Mouse (Mus musculus) cerebellum, adult 2 months (tissue): ENCODE results near the gene Iars2. TPM values are rescaled to one million over a fixed set of nuclear protein-coding genes. Genes with fewer than 3 reads are reported as not detected.

Experiments
- DNase-seq, 2 experiments: peaks; one replicate each; pipeline ENCODE4 v3.0.0; 2021
- H3K27ac ChIP-seq: fragments of 200-500 bp; 2 replicates; pipeline ENCODE4 v1.5.1; 2012; ENCODE audit warnings: low read length, control low read depth, inconsistent platforms; ENCODE audit not compliant: insufficient read depth
- H3K27me3 ChIP-seq: fragments of 200-500 bp; 2 replicates; pipeline ENCODE4 v1.6.1; 2012; ENCODE audit warnings: inconsistent platforms, mild to moderate bottlenecking, low read length, moderate library complexity; ENCODE audit not compliant: control insufficient read depth, insufficient read depth
- H3K4me1 ChIP-seq: fragments of 200-500 bp; 2 replicates; pipeline ENCODE4 v1.6.1; 2011; ENCODE audit warnings: low read length; ENCODE audit not compliant: control insufficient read depth, insufficient read depth
- H3K4me3 ChIP-seq: fragments of 200-500 bp; replicated peaks from 2 replicates; pipeline ENCODE3; 2011; ENCODE audit warnings: mild to moderate bottlenecking, low read depth, low read length, control low read depth; ENCODE audit not compliant: insufficient read depth
- CTCF ChIP-seq: fragments of 200-500 bp; IDR thresholded peaks from 2 replicates; pipeline ENCODE4 v1.5.1; 2011; ENCODE audit warnings: low read depth, mild to moderate bottlenecking, control low read depth, low read length, moderate library complexity, borderline replicate concordance; ENCODE audit not compliant: insufficient read depth
- POLR2A ChIP-seq: fragments of 200-500 bp; IDR thresholded peaks from 2 replicates; pipeline ENCODE4 v1.6.1; 2011; ENCODE audit warnings: low read length, control low read depth, borderline replicate concordance; ENCODE audit not compliant: insufficient read depth
- WGBS: fragments of 180-500 bp; shearing (Covaris S2); methylation state at CpG from one replicate; pipeline ENCODE4 v1.1.7; 2018; 5-methylcytosine and 5-hydroxymethylcytosine counted together
- polyA plus RNA-seq: library from polyadenylated mRNA; depleted of rRNA; stranded (reverse); fragments of >200 nt; gene quantifications from 2 replicates; pipeline ENCODE4 v1.2.3, GENCODE M21; 2012

The Iars2 gene
- polyA plus RNA-seq, 1 experiment = 27.2 TPM

- TF ChIP-seq POLR2A = peak; percentile 92
- no peak for TF ChIP-seq CTCF
- H3K4me1 ChIP-seq = peaks cover 4% of the 10 kb centered on the region; the same call in 1 of the 2 replicates
- peak; percentile 99 for DNase-seq
- H3K27ac ChIP-seq = peak within 1 kb of the TSS; percentile 76
- H3K4me3 ChIP-seq = peak within 1 kb of the TSS; percentile 88
- H3K27me3 ChIP-seq = no peaks in the 10 kb centered on the region
- under 1% methylated on average over 92 of the region's 92 CpGs for WGBS
Observed at GRCm38 (mm10) chr1:185362677-185363520, 33.7 kb upstream of the Iars2 start, which contains the start of gene Eprs. TSS of gene Eprs (plus strand) at chr1:185363044.

- no peak overlapping the region for H3K4me3 ChIP-seq
- no peaks in the 10 kb centered on the region for H3K4me1 ChIP-seq
- DNase-seq = no peak
- TF ChIP-seq POLR2A (no peak), CTCF (no peak)
- no peaks in the 10 kb centered on the region for H3K27me3 ChIP-seq
- H3K27ac ChIP-seq = no peak overlapping the region
- 82% methylated on average over 4 of the region's 4 CpGs for WGBS
Observed at GRCm38 (mm10) chr1:185358211-185358610, 29.0 kb upstream of the Iars2 start.

- no peaks in the 10 kb centered on the region for H3K27me3 ChIP-seq
- WGBS = 96% methylated on average over 8 of the region's 8 CpGs
- no peak for DNase-seq
- no peak for TF ChIP-seq POLR2A
- no peak for TF ChIP-seq CTCF
- H3K27ac ChIP-seq = no peak overlapping the region
- H3K4me3 ChIP-seq = no peak overlapping the region
- no peaks in the 10 kb centered on the region for H3K4me1 ChIP-seq
Observed at GRCm38 (mm10) chr1:185356246-185356645, 27.1 kb upstream of the Iars2 start.

- H3K27ac ChIP-seq = no peak overlapping the region
- TF ChIP-seq CTCF (no peak), POLR2A (no peak)
- H3K27me3 ChIP-seq = no peaks in the 10 kb centered on the region
- no peaks in the 10 kb centered on the region for H3K4me1 ChIP-seq
- 88% methylated on average over 4 of the region's 4 CpGs for WGBS
- no peak for DNase-seq
- H3K4me3 ChIP-seq = no peak overlapping the region
Observed at GRCm38 (mm10) chr1:185354731-185355130, 25.5 kb upstream of the Iars2 start.

- no peak for TF ChIP-seq CTCF
- no peak for TF ChIP-seq POLR2A
- 94% methylated on average over 8 of the region's 8 CpGs for WGBS
- Histone ChIP-seq H3K4me3 (no peak overlapping the region), H3K4me1 (no peaks in the 10 kb centered on the region), H3K27ac (no peak overlapping the region), H3K27me3 (no peaks in the 10 kb centered on the region)
- no peak for DNase-seq
Observed at GRCm38 (mm10) chr1:185353351-185353750, 24.2 kb upstream of the Iars2 start.

GRCm38 (mm10) chr1:185352151-185352550 lies 23.0 kb upstream of the Iars2 start:
- Histone ChIP-seq H3K4me3 (no peak overlapping the region), H3K27me3 (no peaks in the 10 kb centered on the region), H3K27ac (no peak overlapping the region), H3K4me1 (no peaks in the 10 kb centered on the region)
- TF ChIP-seq POLR2A (no peak), CTCF (no peak)
- WGBS = 90% methylated on average over 12 of the region's 12 CpGs
- no peak for DNase-seq

- WGBS = 90% methylated on average over 4 of the region's 4 CpGs
- no peak overlapping the region for H3K27ac ChIP-seq
- H3K4me1 ChIP-seq = no peaks in the 10 kb centered on the region
- no peaks in the 10 kb centered on the region for H3K27me3 ChIP-seq
- TF ChIP-seq CTCF (no peak), POLR2A (no peak)
- no peak for DNase-seq
- no peak overlapping the region for H3K4me3 ChIP-seq
Observed at GRCm38 (mm10) chr1:185350611-185351010, 21.4 kb upstream of the Iars2 start.

- Histone ChIP-seq H3K4me3 (no peak overlapping the region), H3K4me1 (no peaks in the 10 kb centered on the region), H3K27ac (no peak overlapping the region), H3K27me3 (no peaks in the 10 kb centered on the region)
- TF ChIP-seq CTCF = no peak
- 96% methylated on average over 14 of the region's 14 CpGs for WGBS
- no peak for DNase-seq
Observed at GRCm38 (mm10) chr1:185349741-185350140, 20.5 kb upstream of the Iars2 start.
